Mouse (Mus musculus) spleen, postnatal 4 days (tissue): ENCODE data around the gene Adcy1.

Experiments used
- DNase-seq, 2 experiments: peaks; one replicate each; pipeline ENCODE4 v3.0.0; 2022; ENCODE audit warnings: low spot score in 2 of 2

The Adcy1 gene

GRCm38 (mm10) chr11:7068479-7069235 is 5.4 kb downstream of the Adcy1 start:
- no peak for DNase-seq

DNA sequence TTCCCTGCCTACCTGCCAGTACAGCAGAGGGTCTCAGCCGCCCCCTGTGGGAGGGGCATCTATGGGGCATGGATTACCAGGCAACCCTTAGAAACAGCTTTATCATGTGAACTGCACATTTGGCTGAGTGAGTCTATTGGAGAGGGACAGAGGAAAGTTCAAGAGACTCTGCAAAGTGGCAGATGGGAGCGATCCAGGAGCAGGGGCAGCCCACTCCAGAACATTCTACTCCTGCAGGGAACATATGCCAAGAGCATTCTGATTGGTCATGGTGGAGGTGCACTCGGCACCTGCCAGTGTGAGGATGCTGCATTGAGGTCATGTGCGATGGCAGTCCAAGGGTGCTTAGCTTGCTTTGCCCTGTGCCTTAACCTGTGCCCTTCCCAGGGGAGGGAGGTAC is 6.5 kb downstream of the Adcy1 start:
- no peak for DNase-seq

DNA sequence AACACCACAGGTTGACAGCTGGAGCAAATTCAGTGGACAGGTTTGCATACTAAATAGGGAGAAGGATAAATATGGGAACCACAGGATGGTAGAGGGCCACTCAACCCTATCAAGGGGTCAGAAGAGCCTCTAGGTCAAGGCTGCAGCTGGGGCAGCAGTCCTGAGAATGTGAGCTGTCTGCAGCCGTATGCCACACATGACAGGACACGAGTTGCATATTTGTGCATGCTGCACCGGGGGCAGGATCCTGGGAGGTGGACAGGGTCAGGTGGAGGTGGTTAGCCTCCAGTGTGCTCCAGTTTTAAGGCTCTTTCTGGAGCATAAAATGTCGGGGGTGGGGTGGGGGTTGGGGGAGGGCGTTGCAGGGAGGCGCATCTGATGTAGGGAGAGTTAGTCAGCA is 8.3 kb downstream of the Adcy1 start:
- no peak for DNase-seq

DNA sequence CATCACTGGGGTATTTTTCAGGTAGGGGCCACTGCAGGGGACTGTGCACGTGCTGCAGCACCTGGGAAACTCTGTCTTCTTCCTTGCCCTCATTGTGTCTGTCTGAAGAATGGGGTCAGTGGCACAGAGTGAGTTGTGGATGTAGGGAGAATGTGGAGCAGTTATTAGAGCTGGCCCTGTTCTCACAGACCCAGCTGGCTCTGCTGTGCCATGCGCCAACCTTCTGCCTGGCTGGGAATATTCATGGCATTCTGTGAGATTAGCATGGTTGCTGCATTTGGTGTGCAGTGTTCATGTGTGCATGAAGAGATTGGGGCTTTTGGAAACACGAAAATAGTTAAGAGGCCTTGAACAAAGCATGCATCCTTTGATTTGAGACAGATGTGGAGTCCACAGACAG is 10.3 kb downstream of the Adcy1 start:
- no peak for DNase-seq

- no peak for DNase-seq
Measured at GRCm38 (mm10) chr11:7076510-7076909, 13.2 kb downstream of the Adcy1 start.

- no peak for DNase-seq
Measured at GRCm38 (mm10) chr11:7081893-7082292, 18.6 kb downstream of the Adcy1 start.

DNA sequence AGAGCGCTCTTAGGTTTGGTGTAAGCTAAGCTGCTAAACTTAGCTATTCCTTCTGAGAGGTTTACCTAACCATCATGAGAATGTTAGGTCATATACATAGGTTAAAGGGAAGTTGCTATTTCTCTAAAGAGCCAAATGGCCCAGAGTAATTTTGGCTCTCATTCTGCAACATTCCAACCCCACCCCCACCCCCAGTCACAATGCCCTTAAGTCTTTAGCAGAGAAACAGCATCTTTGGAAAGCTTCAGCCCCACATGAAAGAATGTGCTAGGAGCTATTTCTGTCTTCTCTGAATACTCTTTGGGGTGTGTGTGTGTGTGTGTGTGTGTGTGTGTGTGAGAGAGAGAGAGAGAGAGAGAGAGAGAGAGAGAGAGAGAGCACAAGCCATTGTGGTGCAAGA is 20.6 kb downstream of the Adcy1 start:
- DNase-seq: no peak

DNA sequence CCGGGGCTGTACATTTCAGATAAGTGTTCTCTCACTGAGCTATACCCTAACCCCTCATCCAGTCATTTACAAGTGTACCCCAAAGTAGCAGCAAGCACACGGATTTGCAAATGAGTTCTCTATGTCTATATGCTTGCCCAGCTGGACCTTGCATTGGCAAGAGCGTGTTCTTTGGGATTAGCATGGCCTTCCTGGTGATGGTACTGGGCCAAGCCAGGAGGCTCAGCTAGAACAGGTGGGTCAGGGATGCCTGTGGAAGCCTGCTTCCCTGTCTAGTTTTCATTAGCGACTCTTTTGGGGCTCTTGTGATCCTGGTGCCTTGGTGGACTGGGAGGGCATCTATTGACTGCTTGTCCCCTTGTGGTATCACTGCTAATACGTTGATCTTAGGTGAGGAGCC is 21.9 kb downstream of the Adcy1 start:
- DNase-seq: no peak

DNA sequence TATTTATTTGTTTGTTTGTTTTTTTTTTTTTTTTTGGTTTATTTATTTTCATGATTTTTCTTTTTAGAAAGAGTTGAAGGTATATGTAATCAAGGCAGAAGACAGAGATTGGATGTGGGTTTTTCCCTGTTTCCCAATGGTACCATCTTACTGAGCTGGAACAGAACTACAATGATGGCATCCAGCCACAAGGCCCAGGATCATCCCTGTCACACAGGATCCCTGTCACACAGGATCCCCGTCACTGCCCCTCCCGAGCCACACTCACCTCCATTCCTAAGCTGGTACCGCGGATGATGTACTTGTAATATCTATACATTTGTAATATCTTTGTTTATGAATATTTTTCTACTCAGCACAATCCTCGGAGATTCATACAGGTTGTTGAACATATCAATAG is 27.8 kb downstream of the Adcy1 start:
- DNase-seq: no peak

- no peak for DNase-seq
Measured at GRCm38 (mm10) chr11:7094844-7095243, 31.6 kb downstream of the Adcy1 start.

DNA sequence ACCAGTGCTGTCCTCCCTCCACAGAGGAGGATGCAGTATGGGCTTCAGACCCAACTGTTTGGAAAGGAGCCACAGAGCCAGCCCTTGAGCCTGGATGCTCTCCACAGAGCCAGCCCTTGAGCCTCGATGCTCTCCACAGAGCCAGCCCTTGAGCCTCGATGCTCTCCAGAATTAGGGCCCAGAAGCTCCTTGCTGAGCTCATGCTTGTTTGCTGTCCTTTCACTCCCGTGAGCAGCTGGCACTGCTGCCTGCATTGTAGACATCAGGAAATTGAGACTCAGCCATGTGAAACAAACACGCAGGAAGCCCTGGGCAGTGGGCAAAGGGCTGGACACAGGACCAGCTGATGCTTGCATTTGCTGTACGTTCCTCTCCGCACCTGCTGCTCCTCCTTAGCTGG is 38.4 kb downstream of the Adcy1 start:
- DNase-seq: no peak

GRCm38 (mm10) chr11:7102256-7103194 is 39.2 kb downstream of the Adcy1 start:
- DNase-seq: no peak

- no peak for DNase-seq
Measured at GRCm38 (mm10) chr11:7105337-7105736, 42.0 kb downstream of the Adcy1 start.

GRCm38 (mm10) chr11:7109131-7109530 is 45.8 kb downstream of the Adcy1 start:
- DNase-seq: no peak

DNA sequence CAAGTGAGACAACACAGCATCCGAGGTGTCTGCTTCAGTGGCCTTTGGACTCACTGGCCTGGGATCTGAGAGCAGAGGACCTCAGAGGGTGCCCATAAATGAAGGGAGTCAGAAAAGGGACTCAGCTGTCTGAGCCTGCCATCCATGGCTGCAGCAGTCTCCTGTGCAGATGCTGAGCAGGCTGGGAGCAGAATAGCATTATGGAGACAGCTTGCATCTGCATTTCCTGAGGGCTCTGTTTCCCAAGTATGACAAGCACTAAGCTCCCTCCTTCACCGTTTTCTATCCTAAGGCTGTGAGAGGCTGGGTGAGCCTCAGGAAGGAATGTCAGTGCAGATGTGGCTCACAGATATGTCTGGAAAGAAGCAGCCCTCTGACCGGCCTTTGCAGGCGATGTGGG is 49.8 kb downstream of the Adcy1 start:
- no peak for DNase-seq

DNA sequence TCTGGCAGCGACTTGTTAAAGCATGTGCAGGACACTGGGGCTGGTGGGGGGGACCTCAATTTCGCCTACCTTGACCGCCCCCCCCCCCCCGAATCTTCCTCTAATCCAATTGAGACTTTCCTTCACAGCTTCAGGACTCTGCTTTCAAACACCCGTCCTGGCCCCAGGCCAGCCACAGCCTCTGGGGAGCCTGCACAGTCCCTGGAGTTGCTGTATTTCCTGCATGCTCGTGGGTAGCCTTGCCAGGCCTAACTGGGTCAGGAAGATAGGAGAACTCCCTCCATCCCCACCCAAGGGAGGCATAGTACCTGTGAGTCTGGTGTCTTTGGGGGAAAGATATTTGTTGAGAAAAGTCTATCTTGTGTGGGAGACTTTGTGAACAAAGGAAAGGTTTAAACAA is 50.4 kb downstream of the Adcy1 start:
- DNase-seq: no peak

DNA sequence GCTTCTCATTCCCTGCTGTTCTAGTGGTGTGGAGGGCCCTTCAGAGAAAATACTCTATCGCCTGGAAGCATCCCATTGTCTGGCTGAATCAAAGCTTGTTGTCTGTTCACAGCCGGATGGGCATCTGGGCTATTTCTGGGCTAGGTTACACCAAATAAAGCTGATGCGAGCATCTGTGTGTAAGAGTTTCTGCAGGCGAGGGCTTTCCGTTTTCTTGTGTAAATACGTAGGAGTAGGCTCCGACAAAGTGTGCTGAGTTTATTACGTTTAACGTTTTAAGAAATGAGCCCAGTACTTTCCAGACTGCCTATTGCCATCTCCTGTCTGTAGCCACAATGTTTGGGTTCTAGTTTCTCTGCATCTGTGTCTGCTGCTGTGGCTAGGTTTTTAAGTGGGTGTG is 51.0 kb downstream of the Adcy1 start:
- DNase-seq: no peak

- DNase-seq: no peak
Measured at GRCm38 (mm10) chr11:7116647-7117046, 53.4 kb downstream of the Adcy1 start.

- DNase-seq: no peak
Measured at GRCm38 (mm10) chr11:7129319-7130051, 66.2 kb downstream of the Adcy1 start.

DNA sequence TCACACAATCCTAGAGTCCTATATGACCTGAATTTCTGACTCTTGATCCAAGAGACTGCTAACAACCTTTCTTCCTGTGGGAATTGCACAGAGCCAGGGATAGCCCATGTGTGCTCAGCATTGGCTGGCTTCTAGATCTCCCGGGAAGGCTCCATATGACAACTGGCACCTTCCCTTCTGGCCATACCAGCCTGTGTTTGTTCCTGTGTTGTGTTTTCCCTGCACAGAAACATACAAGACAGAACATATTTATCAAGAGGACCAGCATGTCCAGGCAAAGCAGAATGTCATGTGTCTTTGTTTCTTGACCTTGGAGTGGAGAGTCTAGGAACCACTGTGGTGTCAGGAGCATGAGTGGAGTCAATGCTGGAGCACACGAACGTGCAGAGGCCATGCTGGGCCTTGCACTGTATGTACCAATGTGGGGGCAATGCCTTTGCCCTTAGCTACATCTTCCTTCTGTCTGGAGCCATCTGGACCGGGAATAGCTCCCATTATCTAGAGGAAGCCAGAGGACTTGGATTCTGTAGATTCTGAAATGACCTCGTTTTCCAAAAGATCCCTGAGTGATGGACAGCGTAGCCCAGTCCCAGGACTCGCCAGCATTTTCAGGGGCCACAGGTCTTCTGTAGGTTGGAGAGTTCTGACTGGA is 69.6 kb downstream of the Adcy1 start:
- no peak for DNase-seq

DNA sequence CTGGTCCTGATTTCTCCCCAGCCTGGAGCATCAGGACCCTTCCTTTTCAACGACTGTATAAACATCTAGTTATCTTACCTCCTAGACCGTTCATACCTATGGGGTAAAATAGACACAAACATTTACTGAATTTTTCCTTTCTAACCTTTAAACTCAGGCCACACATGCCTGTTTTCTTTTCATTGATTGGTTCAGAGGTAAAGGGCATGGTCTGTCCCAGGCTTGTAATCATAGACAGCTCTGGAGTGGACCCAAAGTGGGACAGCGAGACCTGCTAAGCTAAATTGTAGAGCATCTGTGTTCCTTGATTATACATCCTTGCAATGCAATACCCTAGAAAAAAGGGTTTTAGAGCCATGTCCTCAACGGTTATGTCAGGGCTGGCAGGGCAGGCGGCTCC is 70.4 kb downstream of the Adcy1 start:
- DNase-seq: no peak

DNA sequence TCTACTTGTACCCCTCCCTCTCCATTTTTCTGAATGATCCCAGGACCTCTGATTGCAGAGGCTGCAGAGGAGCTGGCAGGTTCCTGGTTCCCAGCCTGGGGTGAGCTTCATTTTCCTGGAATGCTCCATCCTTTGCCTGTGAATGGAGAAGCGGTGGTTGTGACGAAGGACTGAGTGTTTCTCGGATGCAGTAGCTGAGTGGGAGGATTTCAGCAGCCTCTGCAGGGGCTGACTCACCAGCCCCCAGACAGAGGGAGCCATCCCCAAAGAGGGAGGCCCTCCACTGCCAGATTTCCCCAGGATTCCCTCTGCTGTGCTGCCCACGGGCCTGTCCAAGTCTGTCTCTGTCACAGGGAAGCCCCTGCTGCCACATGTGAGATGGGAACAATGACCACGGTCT is 71.0 kb downstream of the Adcy1 start:
- no peak for DNase-seq
